ENCODE assay signal across 8 mouse cellular contexts in genomic region chr5:124247986-124248626, GRCm38 (mm10). TPM values are rescaled to one million over a fixed set of nuclear protein-coding genes. Genes with fewer than 3 reads are reported as not detected.
DNase-seq lines count a peak whose midpoint lies in the region; ATAC-seq lines count a peak whose summit lies in the region.

No protein-coding gene starts in this region.

- H3K4me3 ChIP-seq in neural tube, embryonic 11.5 days (ENCODE audit: low read depth, low read length) = peak overlapping the region; percentile 77; the same call in 1 of the 2 replicates
- H3K4me3 ChIP-seq in heart, embryonic 10.5 days = peak overlapping the region; percentile 87
- peak overlapping the region; percentile 75 for H3K4me3 ChIP-seq in kidney, embryonic 15.5 days (replicated peaks)

- H3K27me3 ChIP-seq in neural tube, embryonic 11.5 days (ENCODE audit: control insufficient read depth, insufficient read depth, low read length) = no peaks in the 10 kb centered on the region
- H3K27me3 ChIP-seq in heart, embryonic 10.5 days (ENCODE audit: insufficient read depth, poor library complexity, severe bottlenecking) = no peaks in the 10 kb centered on the region
- no peaks in the 10 kb centered on the region for H3K27me3 ChIP-seq in kidney, embryonic 15.5 days

- H3K9ac ChIP-seq in neural tube, embryonic 11.5 days (ENCODE audit: low read length) = no peak overlapping the region
- H3K9ac ChIP-seq in kidney, embryonic 15.5 days = no peak overlapping the region

- no peak for ATAC-seq in neural tube, embryonic 11.5 days (ENCODE audit: insufficient read depth, low FRiP score, low TSS enrichment)
- ATAC-seq in kidney, embryonic 15.5 days (replicated peaks; ENCODE audit: low FRiP score) = no peak

- peaks cover 3% of the 10 kb centered on the region; the same call in 1 of the 2 replicates for H3K4me1 ChIP-seq in neural tube, embryonic 11.5 days (ENCODE audit: control insufficient read depth, insufficient read depth, low read length)
- H3K4me1 ChIP-seq in heart, embryonic 10.5 days = peaks cover 46% of the 10 kb centered on the region
- H3K4me1 ChIP-seq in kidney, embryonic 15.5 days = peaks cover 30% of the 10 kb centered on the region

- no peaks in the 10 kb centered on the region; the same call in 1 of the 2 replicates for H3K36me3 ChIP-seq in neural tube, embryonic 11.5 days (ENCODE audit: control insufficient read depth, insufficient read depth, low read length)
- H3K36me3 ChIP-seq in heart, embryonic 10.5 days = peaks cover 31% of the 10 kb centered on the region
- peaks cover 33% of the 10 kb centered on the region for H3K36me3 ChIP-seq in kidney, embryonic 15.5 days

- H3K4me2 ChIP-seq in neural tube, embryonic 11.5 days (ENCODE audit: low read depth) = peak overlapping the region; percentile 86
- peak overlapping the region; percentile 84 for H3K4me2 ChIP-seq in kidney, embryonic 15.5 days

- H3K27ac ChIP-seq in neural tube, embryonic 11.5 days (ENCODE audit: low read depth, low read length) = no peak overlapping the region
- H3K27ac ChIP-seq in heart, embryonic 10.5 days = peak overlapping the region; percentile 95
- peak overlapping the region; percentile 88 for H3K27ac ChIP-seq in kidney, embryonic 15.5 days

- DNase-seq in neural tube, embryonic 11.5 days (ENCODE audit: low spot score) = no peak
- DNase-seq in neural tube, embryonic 10.5 days (ENCODE audit: extremely low spot score, low spot score) = no peak
- no peak for DNase-seq in heart, embryonic 10.5 days (ENCODE audit: low spot score)
- DNase-seq in lung, postnatal 25 days (ENCODE audit: low spot score) = peak; percentile 63
- DNase-seq in thymus, postnatal 14 days = peak; percentile 43
- DNase-seq in frontal cortex, postnatal 10 days (ENCODE audit: low spot score in 2 of 2) = no peak
- DNase-seq in layer of hippocampus, postnatal 36 days = no peak

- H3K9me3 ChIP-seq in neural tube, embryonic 11.5 days (ENCODE audit: control insufficient read depth, low read length) = no peaks in the 10 kb centered on the region
- no peaks in the 10 kb centered on the region for H3K9me3 ChIP-seq in heart, embryonic 10.5 days
- no peaks in the 10 kb centered on the region for H3K9me3 ChIP-seq in kidney, embryonic 15.5 days (replicated peaks)

- WGBS in neural tube, embryonic 11.5 days = 13% methylated on average over 9 of the region's 9 CpGs
- WGBS in heart, embryonic 10.5 days = 18% methylated on average over 9 of the region's 9 CpGs
- WGBS in kidney, embryonic 15.5 days = 44% methylated on average over 9 of the region's 9 CpGs

RNA-seq across cellular contexts. Expression of gene Pitpnm2, which starts 1.5 kb away (rescaled TPM):
- polyA plus RNA-seq in neural tube, embryonic 11.5 days (2014; fragmentation: Nextera tagmentation; extraction: Ambion mirVana) = 5.5 and 5.7 TPM in 2 replicates
- 4.8 and 6.1 TPM in 2 replicates for polyA plus RNA-seq in heart, embryonic 10.5 days (2016; fragmentation: Nextera tagmentation; extraction: Ambion mirVana)
- 3.5 and 3.6 TPM in 2 replicates for polyA plus RNA-seq in kidney, embryonic 15.5 days (2015; fragmentation: Nextera tagmentation; extraction: Ambion mirVana)
- total RNA-seq in layer of hippocampus, postnatal 36 days (2021) = 100 to 1,000 TPM; 281 to 377 TPM

Comparison
In these comparisons a context has a peak if more than half of its experiments do, and no peak if none do; other contexts are left out.
1. DNase-seq: peak in lung, postnatal 25 days (single experiment) and thymus, postnatal 14 days (single experiment); none in neural tube, embryonic 11.5 days (single experiment), neural tube, embryonic 10.5 days (single experiment), heart, embryonic 10.5 days (single experiment), frontal cortex, postnatal 10 days (0 of 2) and layer of hippocampus, postnatal 36 days (0 of 2).
2. Peak in every context shown above with its lines, with median percentiles within 50 percentile points of each other: H3K4me3 ChIP-seq.